Mouse (Mus musculus) erythroblast, embryonic 14.5 days (primary cell): ENCODE data around the gene Art4.

ENCODE experiments used
- GATA1 ChIP-seq: IDR thresholded peaks from 2 replicates; pipeline ENCODE4 v1.6.1; 2012; ENCODE audit warnings: low read length, inconsistent platforms, mixed read lengths
- TAL1 ChIP-seq: IDR thresholded peaks from 3 replicates; pipeline ENCODE4 v1.6.1; 2012; ENCODE audit warnings: low read length, inconsistent platforms, mixed read lengths

- TF ChIP-seq TAL1: no peak
- no peak for TF ChIP-seq GATA1
These were observed 29.5 kb downstream of the Art4 start, which contains the start of gene Wbp11 for GRCm38 (mm10) chr6:136827881-136828561.
